9 mouse cellular contexts compared by ENCODE assay signal in genomic region chr16:90921471-90922159, GRCm38 (mm10). TPM values are rescaled to one million over a fixed set of nuclear protein-coding genes. Genes with fewer than 3 reads are reported as not detected.
A peak's percentile ranks its signal among the peaks of the same experiment; 100 is the strongest.
DNase-seq lines count a peak whose midpoint lies in the region; ATAC-seq and TF ChIP-seq lines count a peak whose summit lies in the region.
"Had no signal": no experiment of that assay in that cellular context is flagged by ENCODE, and none has a peak within 500 bp of the region (broad histone marks: within the 10 kb centered on the region; RNA-seq: fewer than 3 reads in every experiment).

No protein-coding gene starts in this region.

- no peaks in the 10 kb centered on the region for H3K27me3 ChIP-seq in forebrain, embryonic 16.5 days (replicated peaks; ENCODE audit: control insufficient read depth, insufficient read depth, low read length)
- no peaks in the 10 kb centered on the region for H3K27me3 ChIP-seq in hindbrain, embryonic 12.5 days
- H3K27me3 ChIP-seq: embryonic facial prominence, embryonic 12.5 days had no signal

- ATAC-seq in forebrain, embryonic 16.5 days = peak; percentile 84
- ATAC-seq in hindbrain, embryonic 12.5 days (ENCODE audit: low FRiP score) = peak; percentile 59; the same call in 1 of the 2 replicates
- no peak for ATAC-seq in megakaryocyte-erythroid progenitor cell, adult 5-6 weeks (replicated peaks; ENCODE audit: low FRiP score, low TSS enrichment, poor library complexity, severe bottlenecking)

- no peak overlapping the region for H3K27ac ChIP-seq in gastrocnemius, adult 2 months
- H3K27ac ChIP-seq in forebrain, embryonic 16.5 days (ENCODE audit: low read length) = peak overlapping the region; percentile 4; the same call in 1 of the 2 replicates
- H3K27ac ChIP-seq in hindbrain, embryonic 12.5 days = peak overlapping the region; percentile 30; the same call in 1 of the 2 replicates
- H3K27ac ChIP-seq: embryonic facial prominence, embryonic 12.5 days had no signal

- no peaks in the 10 kb centered on the region for H3K9me3 ChIP-seq in forebrain, embryonic 16.5 days (ENCODE audit: control insufficient read depth, low read length)
- no peaks in the 10 kb centered on the region for H3K9me3 ChIP-seq in hindbrain, embryonic 12.5 days (replicated peaks)
- H3K9me3 ChIP-seq: embryonic facial prominence, embryonic 12.5 days had no signal

- no peak overlapping the region for H3K9ac ChIP-seq in forebrain, embryonic 16.5 days (replicated peaks; ENCODE audit: low read depth, low read length)
- H3K9ac ChIP-seq in hindbrain, embryonic 12.5 days = no peak overlapping the region
- H3K9ac ChIP-seq: embryonic facial prominence, embryonic 12.5 days had no signal

- peaks cover 3% of the 10 kb centered on the region; the same call in 1 of the 2 replicates for H3K36me3 ChIP-seq in forebrain, embryonic 16.5 days (ENCODE audit: control insufficient read depth, insufficient read depth)
- peaks cover 10% of the 10 kb centered on the region for H3K36me3 ChIP-seq in hindbrain, embryonic 12.5 days

- TF ChIP-seq CTCF in gastrocnemius, adult 2 months (IDR thresholded peaks at IDR 0.05) = no peak

- no peaks in the 10 kb centered on the region for H3K4me1 ChIP-seq in forebrain, embryonic 16.5 days (replicated peaks; ENCODE audit: control insufficient read depth, insufficient read depth, low read length)
- H3K4me1 ChIP-seq in hindbrain, embryonic 12.5 days = peaks cover 8% of the 10 kb centered on the region; the same call in 1 of the 2 replicates
- H3K4me1 ChIP-seq: embryonic facial prominence, embryonic 12.5 days had no signal

- no peak overlapping the region for H3K4me3 ChIP-seq in gastrocnemius, adult 2 months
- no peak overlapping the region for H3K4me3 ChIP-seq in forebrain, embryonic 16.5 days (replicated peaks; ENCODE audit: low read length)
- no peak overlapping the region for H3K4me3 ChIP-seq in hindbrain, embryonic 12.5 days
- H3K4me3 ChIP-seq: embryonic facial prominence, embryonic 12.5 days had no signal

- peak; percentile 52 for DNase-seq in gastrocnemius, adult 2 months
- DNase-seq in gastrocnemius, postnatal 36 days = no peak
- peak; percentile 40 for DNase-seq in brain, embryonic 18.5 days (ENCODE audit: low read depth, low spot score)
- DNase-seq in left cerebral cortex, adult 9 months (ENCODE audit: low spot score in 2 of 2) = no peak
- DNase-seq in frontal cortex, postnatal 25 days (ENCODE audit: low spot score in 2 of 2) = no peak

- H3K4me2 ChIP-seq in forebrain, embryonic 16.5 days (ENCODE audit: low read length) = no peak overlapping the region
- no peak overlapping the region for H3K4me2 ChIP-seq in hindbrain, embryonic 12.5 days (replicated peaks)
- H3K4me2 ChIP-seq: embryonic facial prominence, embryonic 12.5 days had no signal

- intact Hi-C loops in gastrocnemius, adult 2 months (cut with DNase I) = no loop called here
- intact Hi-C loops in gastrocnemius, postnatal 36 days (cut with DNase I) = no loop called here

- 45% methylated on average over 10 of the region's 10 CpGs for WGBS in forebrain, embryonic 16.5 days
- WGBS in hindbrain, embryonic 12.5 days = 53% methylated on average over 10 of the region's 10 CpGs

RNA-seq across cellular contexts. Expression of gene Cfap298, which starts 13.3 kb away (rescaled TPM):
- 10 to 100 TPM; 33.1 to 33.8 TPM for total RNA-seq in gastrocnemius, adult 2 months (2021)
- total RNA-seq in gastrocnemius, postnatal 36 days (2021) = 10 to 100 TPM; 27.2 to 32.5 TPM
- 57.7 and 59.5 TPM in 2 replicates for polyA plus RNA-seq in forebrain, embryonic 16.5 days (2015; fragmentation: Nextera tagmentation; extraction: Ambion mirVana)
- 46.8 and 49.8 TPM in 2 replicates for polyA plus RNA-seq in hindbrain, embryonic 12.5 days (2016; fragmentation: Nextera tagmentation; extraction: Ambion mirVana)
- total RNA-seq in megakaryocyte-erythroid progenitor cell, adult 5-6 weeks (2014; fragmentation: Nextera tagmentation) = 40.6 and 61.6 TPM in 2 replicates
- total RNA-seq in megakaryocyte-erythroid progenitor cell, adult 5-6 weeks (2017) = 104 and 136 TPM in 2 replicates

Comparison
In these comparisons a context has a peak if more than half of its experiments do, and no peak if none do; other contexts are left out.
1. DNase-seq: peak in gastrocnemius, adult 2 months (single experiment) and brain, embryonic 18.5 days (single experiment); none in gastrocnemius, postnatal 36 days (0 of 2), left cerebral cortex, adult 9 months (0 of 2) and frontal cortex, postnatal 25 days (0 of 2).